Comparison of ENCODE assay signal across 19 mouse cellular contexts in the genomic region with DNA sequence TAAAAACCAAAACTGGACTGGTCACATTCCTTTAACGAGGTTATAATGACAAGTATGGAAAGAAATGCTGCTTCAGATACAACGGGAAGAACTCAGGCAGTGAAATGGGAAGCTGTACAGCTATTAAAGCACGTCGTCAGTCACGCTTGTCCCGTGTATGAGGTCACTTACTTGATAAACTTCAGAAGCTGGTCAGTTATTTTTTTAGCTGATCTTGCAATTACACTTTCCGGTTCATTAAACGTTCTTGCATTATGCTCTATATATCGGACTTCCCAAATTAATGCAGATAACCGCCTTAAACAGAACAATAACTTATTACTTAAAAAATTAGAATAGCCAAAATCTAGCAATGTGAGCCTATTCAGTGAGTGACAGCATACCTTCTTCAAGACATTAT. TPM values are rescaled to one million over a fixed set of nuclear protein-coding genes. Genes with fewer than 3 reads are reported as not detected.
DNase-seq lines count a peak whose midpoint lies in the region; TF ChIP-seq lines count a peak whose summit lies in the region.
"Had no signal": no experiment of that assay in that cellular context is flagged by ENCODE, and none has a peak within 500 bp of the region (broad histone marks: within the 10 kb centered on the region; RNA-seq: fewer than 3 reads in every experiment).

No protein-coding gene starts in this region.

- TF ChIP-seq POLR2A in CH12.LX (IDR thresholded peaks at IDR 0.05; ENCODE audit: low read depth, low read length): no peak

- no peak overlapping the region for H3K27ac ChIP-seq in CH12.LX (ENCODE audit: insufficient read depth, low read depth)
- H3K27ac ChIP-seq in ES-E14 (ENCODE audit: insufficient read depth, low read depth, low read length, poor library complexity, severe bottlenecking): no peak overlapping the region
- H3K27ac ChIP-seq in limb, embryonic 10.5 days: no peak overlapping the region

- no peak for TF ChIP-seq CTCF in CH12.LX (conservative IDR thresholded peaks at IDR 0.05 in 1 of 2, IDR thresholded peaks at IDR 0.05 in 1 of 2; ENCODE audit: low read depth in 2 of 2, low read length in 2 of 2)

- H3K4me2 ChIP-seq in CH12.LX (ENCODE audit: insufficient read depth, low read depth, poor library complexity, severe bottlenecking): no peak overlapping the region

- dilution Hi-C loops in CH12.LX (cut with MboI; ENCODE audit: extremely low pct_ligation_motif_present, extremely low pct_unique_long_range_greater_than_20kb, low sequenced_read_pairs): no loop called here

- H3K27me3 ChIP-seq in CH12.LX (replicated peaks): no peaks in the 10 kb centered on the region
- H3K27me3 ChIP-seq in limb, embryonic 10.5 days (ENCODE audit: low read depth, poor library complexity, severe bottlenecking): no peaks in the 10 kb centered on the region
- H3K27me3 ChIP-seq: Patski had no signal

- H3K9ac ChIP-seq in CH12.LX (ENCODE audit: insufficient read depth, low read depth) (no peak overlapping the region), ES-E14 (ENCODE audit: insufficient read depth, low read depth, low read length, poor library complexity, severe bottlenecking) (no peak overlapping the region)

- 96% methylated on average over 10 of the region's 10 CpGs for WGBS in limb, embryonic 10.5 days

- H3K4me3 ChIP-seq in CH12.LX (replicated peaks in 1 of 3; ENCODE audit: low read depth in 2 of 3, low read length in 2 of 3, poor library complexity in 1 of 3) (no peak overlapping the region), ES-E14 (ENCODE audit: insufficient read depth in 1 of 2, low read depth in 1 of 2, low read length in 2 of 2, poor library complexity in 1 of 2, severe bottlenecking in 1 of 2) (no peak overlapping the region)
- H3K4me3 ChIP-seq in limb, embryonic 10.5 days: no peak overlapping the region

- H3K36me3 ChIP-seq in CH12.LX (replicated peaks in 1 of 2; ENCODE audit: control insufficient read depth in 1 of 2, insufficient read depth in 1 of 2, low read length in 1 of 2) (peaks cover 0 to 2% of the 10 kb centered on the region in 2 experiments), ES-E14 (ENCODE audit: control insufficient read depth, insufficient read depth, low read length, poor library complexity, severe bottlenecking) (peaks cover 29% of the 10 kb centered on the region)
- peaks cover 94% of the 10 kb centered on the region for H3K36me3 ChIP-seq in limb, embryonic 10.5 days

- TF ChIP-seq RAD21 in CH12.LX (IDR thresholded peaks at IDR 0.05; ENCODE audit: low read depth, low read length): no peak

- H3K9me3 ChIP-seq in CH12.LX (replicated peaks; ENCODE audit: low read length): no peaks in the 10 kb centered on the region
- no peaks in the 10 kb centered on the region for H3K9me3 ChIP-seq in ES-E14 (ENCODE audit: control insufficient read depth, insufficient read depth, low read depth, low read length)
- H3K9me3 ChIP-seq in limb, embryonic 10.5 days (replicated peaks): no peaks in the 10 kb centered on the region
- H3K9me3 ChIP-seq: G1E had no signal

- H3K4me1 ChIP-seq in CH12.LX (ENCODE audit: control insufficient read depth in 1 of 2, insufficient read depth in 2 of 2) (no peaks in the 10 kb centered on the region), ES-E14 (ENCODE audit: control insufficient read depth in 2 of 2, insufficient read depth in 2 of 2, low read length in 2 of 2, poor library complexity in 1 of 2) (no peaks in the 10 kb centered on the region)
- H3K4me1 ChIP-seq in limb, embryonic 10.5 days: no peaks in the 10 kb centered on the region

- in situ Hi-C loops in CH12.LX (cut with MboI; ENCODE audit: low pct_ligation_motif_present, low pct_unique_long_range_greater_than_20kb, low sequenced_read_pairs) (no loop called here), ES-E14 (cut with MboI; ENCODE audit: low sequenced_read_pairs in 2 of 2, unreplicated experiment in 2 of 2) (no loop called here)

- TF ChIP-seq EP300 in CH12.LX (IDR thresholded peaks at IDR 0.05; ENCODE audit: low read length): no peak

- no peak for DNase-seq in CH12.LX (ENCODE audit: extremely low read depth)
- DNase-seq in ES-E14 (ENCODE audit: low read depth, low spot score): no peak
- DNase-seq in limb, embryonic 10.5 days (ENCODE audit: low spot score): no peak
- DNase-seq in Muller cell, postnatal 12 days (ENCODE audit: inconsistent ontology term): no peak
- DNase-seq: adrenal gland, adult 2 months; adrenal gland, adult 8-10 months; adrenal gland, postnatal 10 days; adrenal gland, postnatal 14 days; adrenal gland, postnatal 25 days; adrenal gland, postnatal 36 days; B cell, adult 2 months; cerebellum, adult 11 months; cerebellum, adult 11-12 months; cerebellum, adult 18-20 months; cerebellum, adult 2 months; cerebellum, adult 8-10 months; cerebellum, adult 9-10 months had no signal

- no peaks in the 10 kb centered on the region for H3K79me2 ChIP-seq in CH12.LX (replicated peaks; ENCODE audit: control insufficient read depth, extremely low read depth, insufficient read depth, poor library complexity, severe bottlenecking)

TF ChIP-seq in CH12.LX, 34 proteins besides CTCF, POLR2A, EP300 and RAD21:
- TF ChIP-seq BHLHE40 (IDR thresholded peaks at IDR 0.05; ENCODE audit: low read depth, low read length) (no peak), MAFK (IDR thresholded peaks at IDR 0.05; ENCODE audit: insufficient replicate concordance, low read length) (peak; percentile 72; the same call in 1 of the 2 replicates)

TF ChIP-seq in ES-E14, 5 proteins besides CTCF, POLR2A, EP300 and RAD21:
- TF ChIP-seq CHD2 (IDR thresholded peaks at IDR 0.05; ENCODE audit: low read depth, low read length) (no peak), MAFK (IDR thresholded peaks at IDR 0.05; ENCODE audit: insufficient read depth, low read depth, low read length) (peak; percentile 53; the same call in 1 of the 2 replicates)
TF ChIP-seq in ES-E14: peak in this region for 1.

RNA-seq across cellular contexts. Expression of gene Psmg1, which starts 30.3 kb away (rescaled TPM):
- total RNA-seq in CH12.LX (2012; rRNA removed) (134 and 146 TPM in 2 replicates), CH12.LX (2014; rRNA removed) (250 and 256 TPM in 2 replicates), ES-E14 (2012; rRNA removed) (82.8 and 92.9 TPM in 2 replicates)
- polyA plus RNA-seq in CH12.LX (2012; ENCODE audit: insufficient read length, low read depth): 198 and 220 TPM in 2 replicates
- 139 and 149 TPM in 2 replicates for polyA plus RNA-seq in limb, embryonic 10.5 days (2016; fragmentation: Nextera tagmentation; extraction: Ambion mirVana)
